Mouse (Mus musculus): ENCODE measurements around the gene Gapvd1.
A peak's percentile ranks its signal among the peaks of the same experiment; 100 is the strongest.
"Not testable (repeated sequence)": the region's sequence is repeated elsewhere in the genome, so short reads cannot be mapped to it uniquely, and the experiment has no call there.

Gene Gapvd1

GRCm38 (mm10) chr2:34762174-34762573, 7.1 kb upstream of the Gapvd1 start:
- no peaks in the 10 kb centered on the region for H3K27me3 ChIP-seq (ENCODE audit: insufficient read depth, low read length)
- H3K9me3 ChIP-seq (ENCODE audit: low read length) = peaks cover 2% of the 10 kb centered on the region; the same call in 1 of the 2 replicates
- TF ChIP-seq POU5F1 (IDR thresholded peaks at IDR 0.05; ENCODE audit: borderline replicate concordance, low read length) (no peak), NANOG (IDR thresholded peaks at IDR 0.05; ENCODE audit: borderline replicate concordance, low read length) (no peak), CTCF (conservative IDR thresholded peaks at IDR 0.05; ENCODE audit: low read length) (no peak)
- no peak overlapping the region for H3K4me3 ChIP-seq (replicated peaks; ENCODE audit: low read length)
- no peaks in the 10 kb centered on the region for H3K36me3 ChIP-seq (ENCODE audit: insufficient read depth, low read length)
- H3K4me1 ChIP-seq (replicated peaks; ENCODE audit: low read depth, low read length) = no peaks in the 10 kb centered on the region

- H3K4me1 ChIP-seq (replicated peaks; ENCODE audit: low read depth, low read length); H3K9me3 ChIP-seq (ENCODE audit: low read length); H3K4me3 ChIP-seq (replicated peaks; ENCODE audit: low read length); H3K36me3 ChIP-seq (ENCODE audit: insufficient read depth, low read length); H3K27me3 ChIP-seq (ENCODE audit: insufficient read depth, low read length): not testable (repeated sequence)
Measured at GRCm38 (mm10) chr2:34761272-34761671, 6.2 kb upstream of the Gapvd1 start.

- peaks cover 19% of the 10 kb centered on the region for H3K4me1 ChIP-seq (replicated peaks; ENCODE audit: low read depth, low read length)
- no peak overlapping the region for H3K4me3 ChIP-seq (replicated peaks; ENCODE audit: low read length)
- no peaks in the 10 kb centered on the region for H3K9me3 ChIP-seq (ENCODE audit: low read length)
- TF ChIP-seq CTCF (conservative IDR thresholded peaks at IDR 0.05; ENCODE audit: low read length) = no peak
- TF ChIP-seq NANOG (IDR thresholded peaks at IDR 0.05; ENCODE audit: borderline replicate concordance, low read length) = no peak
- TF ChIP-seq POU5F1 (IDR thresholded peaks at IDR 0.05; ENCODE audit: borderline replicate concordance, low read length) = no peak
- no peaks in the 10 kb centered on the region for H3K36me3 ChIP-seq (ENCODE audit: insufficient read depth, low read length)
- H3K27me3 ChIP-seq (ENCODE audit: insufficient read depth, low read length) = no peaks in the 10 kb centered on the region
Measured at GRCm38 (mm10) chr2:34757341-34757740, 2.3 kb upstream of the Gapvd1 start.

DNA sequence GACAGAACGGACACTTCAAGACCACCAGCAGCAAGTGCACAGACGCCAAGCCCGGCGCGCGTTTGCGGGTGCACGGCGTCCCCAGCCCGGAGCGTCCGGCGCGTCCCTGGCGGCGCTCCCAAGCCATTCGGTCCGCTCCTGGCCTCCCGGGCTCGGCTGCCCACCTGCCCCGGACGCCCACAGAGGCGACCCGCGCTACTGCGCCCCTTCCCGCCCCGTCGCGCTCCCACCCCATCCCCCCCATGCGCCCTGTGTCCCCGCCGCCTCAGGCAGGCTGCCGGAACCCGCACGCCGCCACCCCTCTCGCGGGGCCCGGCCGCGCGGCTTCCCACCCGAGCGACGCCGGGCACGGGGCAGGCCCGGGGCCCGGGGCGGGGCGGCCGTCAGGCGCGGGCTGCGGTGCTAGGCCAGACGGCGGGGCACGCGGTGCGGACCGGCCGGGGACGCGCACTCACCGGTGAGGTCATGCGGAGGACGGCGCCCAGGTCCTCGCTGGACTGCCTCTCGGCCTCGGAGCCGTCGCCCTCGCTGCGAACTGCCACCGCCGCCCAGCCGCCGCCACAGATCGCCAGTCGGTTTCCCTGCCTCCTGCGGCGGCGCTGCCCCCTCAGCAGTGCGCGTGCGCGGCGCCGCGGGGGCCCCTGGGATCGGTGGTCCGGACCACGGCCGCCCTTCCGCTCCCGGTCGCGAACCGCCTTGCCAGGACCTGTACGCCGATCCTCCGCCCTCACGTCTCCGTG, 1.1 kb downstream of the Gapvd1 start:
- TF ChIP-seq CTCF (conservative IDR thresholded peaks at IDR 0.05; ENCODE audit: low read length) (no peak), NANOG (IDR thresholded peaks at IDR 0.05; ENCODE audit: borderline replicate concordance, low read length) (no peak), POU5F1 (IDR thresholded peaks at IDR 0.05; ENCODE audit: borderline replicate concordance, low read length) (no peak)
- H3K4me3 ChIP-seq (replicated peaks; ENCODE audit: low read length) = peak overlapping the region; percentile 87
- H3K27me3 ChIP-seq (ENCODE audit: insufficient read depth, low read length) = no peaks in the 10 kb centered on the region
- H3K36me3 ChIP-seq (ENCODE audit: insufficient read depth, low read length) = no peaks in the 10 kb centered on the region
- H3K4me1 ChIP-seq (replicated peaks; ENCODE audit: low read depth, low read length) = peaks cover 19% of the 10 kb centered on the region
- no peaks in the 10 kb centered on the region for H3K9me3 ChIP-seq (ENCODE audit: low read length)

GRCm38 (mm10) chr2:34750245-34750644, 4.8 kb downstream of the Gapvd1 start:
- H3K36me3 ChIP-seq (ENCODE audit: insufficient read depth, low read length) = peaks cover 5% of the 10 kb centered on the region; the same call in 1 of the 2 replicates
- H3K9me3 ChIP-seq (ENCODE audit: low read length) = no peaks in the 10 kb centered on the region
- H3K27me3 ChIP-seq (ENCODE audit: insufficient read depth, low read length) = no peaks in the 10 kb centered on the region
- TF ChIP-seq NANOG (IDR thresholded peaks at IDR 0.05; ENCODE audit: borderline replicate concordance, low read length) = no peak
- TF ChIP-seq CTCF (conservative IDR thresholded peaks at IDR 0.05; ENCODE audit: low read length) = no peak
- TF ChIP-seq POU5F1 (IDR thresholded peaks at IDR 0.05; ENCODE audit: borderline replicate concordance, low read length) = no peak
- H3K4me1 ChIP-seq (replicated peaks; ENCODE audit: low read depth, low read length) = peaks cover 12% of the 10 kb centered on the region
- no peak overlapping the region for H3K4me3 ChIP-seq (replicated peaks; ENCODE audit: low read length)

DNA sequence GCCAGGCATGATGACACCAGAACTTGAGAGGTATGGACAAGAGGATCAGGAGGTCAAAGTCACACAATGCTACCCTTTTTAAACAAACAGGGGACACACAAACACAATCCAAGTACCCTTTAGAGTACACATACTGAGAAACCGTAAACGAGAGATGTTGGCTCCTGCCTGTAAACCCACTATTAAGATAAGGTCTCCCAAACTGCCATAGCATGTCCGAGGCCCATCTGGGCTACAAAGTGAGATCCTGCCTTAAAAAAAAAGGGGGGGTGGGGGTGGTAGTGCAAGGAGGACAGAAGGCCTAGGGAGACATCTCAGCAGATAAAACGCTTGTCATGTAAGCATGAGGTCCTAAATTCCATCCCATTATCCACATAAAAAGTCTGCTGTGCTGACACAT, 6.6 kb downstream of the Gapvd1 start:
- peaks cover 8% of the 10 kb centered on the region; the same call in 1 of the 2 replicates for H3K36me3 ChIP-seq (ENCODE audit: insufficient read depth, low read length)
- TF ChIP-seq CTCF (conservative IDR thresholded peaks at IDR 0.05; ENCODE audit: low read length) = no peak
- no peak for TF ChIP-seq NANOG (IDR thresholded peaks at IDR 0.05; ENCODE audit: borderline replicate concordance, low read length)
- no peak for TF ChIP-seq POU5F1 (IDR thresholded peaks at IDR 0.05; ENCODE audit: borderline replicate concordance, low read length)
- H3K9me3 ChIP-seq (ENCODE audit: low read length) = no peaks in the 10 kb centered on the region
- no peaks in the 10 kb centered on the region for H3K27me3 ChIP-seq (ENCODE audit: insufficient read depth, low read length)
- H3K4me3 ChIP-seq (replicated peaks; ENCODE audit: low read length) = no peak overlapping the region
- H3K4me1 ChIP-seq (replicated peaks; ENCODE audit: low read depth, low read length) = peaks cover 9% of the 10 kb centered on the region

DNA sequence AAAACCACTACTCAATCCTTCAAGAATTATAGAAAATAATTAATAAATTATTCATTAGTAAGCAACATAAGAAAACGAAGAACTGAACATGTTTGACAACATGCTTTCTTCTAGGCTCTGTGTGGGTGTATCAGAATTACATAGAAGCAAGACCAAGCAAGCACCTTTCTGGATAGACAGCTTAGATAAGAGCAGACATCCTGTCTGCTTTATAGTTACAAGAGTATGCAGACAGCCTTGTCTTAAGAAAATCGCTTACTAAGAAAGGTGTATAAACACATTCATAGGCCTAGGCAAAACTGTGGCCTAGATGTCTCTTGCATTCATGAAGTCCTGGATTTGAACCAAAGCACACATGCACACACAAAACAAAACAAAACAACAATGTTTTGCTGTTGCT, 9.4 kb downstream of the Gapvd1 start:
- H3K4me1 ChIP-seq (replicated peaks; ENCODE audit: low read depth, low read length) = peaks cover 17% of the 10 kb centered on the region
- H3K4me3 ChIP-seq (replicated peaks; ENCODE audit: low read length) = no peak overlapping the region
- no peaks in the 10 kb centered on the region for H3K27me3 ChIP-seq (ENCODE audit: insufficient read depth, low read length)
- H3K36me3 ChIP-seq (ENCODE audit: insufficient read depth, low read length) = peaks cover 14% of the 10 kb centered on the region
- TF ChIP-seq CTCF (conservative IDR thresholded peaks at IDR 0.05; ENCODE audit: low read length) (no peak), POU5F1 (IDR thresholded peaks at IDR 0.05; ENCODE audit: borderline replicate concordance, low read length) (no peak)
- no peaks in the 10 kb centered on the region for H3K9me3 ChIP-seq (ENCODE audit: low read length)

DNA sequence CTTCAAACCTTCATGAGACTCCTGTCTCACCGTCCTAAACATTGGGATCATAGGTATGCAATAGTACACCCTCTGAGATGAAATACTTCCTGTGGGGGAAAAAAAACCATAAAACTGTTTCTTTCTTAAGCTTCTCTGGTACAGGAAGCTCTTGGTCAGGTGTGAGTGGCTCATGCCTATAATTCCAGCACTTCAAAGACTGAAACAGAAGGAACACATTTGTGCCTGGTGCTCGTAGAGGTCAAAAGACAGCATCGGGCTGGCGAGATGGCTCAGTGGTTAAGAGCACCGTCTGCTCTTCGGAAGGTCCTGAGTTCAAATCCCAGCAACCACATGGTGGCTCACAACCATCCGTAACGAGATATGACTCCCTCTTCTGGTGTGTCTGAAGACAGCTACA, 10.6 kb downstream of the Gapvd1 start:
- peaks cover 17% of the 10 kb centered on the region for H3K4me1 ChIP-seq (replicated peaks; ENCODE audit: low read depth, low read length)
- H3K27me3 ChIP-seq (ENCODE audit: insufficient read depth, low read length) = no peaks in the 10 kb centered on the region
- H3K9me3 ChIP-seq (ENCODE audit: low read length) = no peaks in the 10 kb centered on the region
- peaks cover 14% of the 10 kb centered on the region for H3K36me3 ChIP-seq (ENCODE audit: insufficient read depth, low read length)
- no peak overlapping the region for H3K4me3 ChIP-seq (replicated peaks; ENCODE audit: low read length)
- no peak for TF ChIP-seq POU5F1 (IDR thresholded peaks at IDR 0.05; ENCODE audit: borderline replicate concordance, low read length)
- no peak for TF ChIP-seq NANOG (IDR thresholded peaks at IDR 0.05; ENCODE audit: borderline replicate concordance, low read length)
- TF ChIP-seq CTCF (conservative IDR thresholded peaks at IDR 0.05; ENCODE audit: low read length) = no peak; the same call in 1 of the 2 replicates

DNA sequence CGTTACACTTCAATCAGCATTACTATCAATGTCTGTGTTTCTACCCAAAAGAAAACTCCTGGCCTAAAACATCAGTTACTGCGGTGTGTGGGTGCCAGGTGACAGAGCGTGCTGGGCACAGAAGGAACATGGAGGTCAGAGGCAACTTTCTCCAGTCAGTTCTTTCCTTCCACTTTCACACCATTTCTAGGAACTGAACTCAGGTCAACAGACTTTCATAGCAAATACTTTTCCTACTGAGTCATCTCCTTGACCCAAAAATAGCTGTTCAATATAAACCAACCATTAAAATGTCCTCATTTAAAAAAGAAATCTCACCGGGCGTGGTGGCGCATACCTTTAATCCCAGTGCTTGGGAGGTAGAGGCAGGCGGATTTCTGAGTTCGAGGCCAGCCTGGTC, 12.4 kb downstream of the Gapvd1 start:
- peaks cover 17% of the 10 kb centered on the region for H3K4me1 ChIP-seq (replicated peaks; ENCODE audit: low read depth, low read length)

More for the DNA sequence above, 12.4 kb downstream of the Gapvd1 start:
- H3K27me3 ChIP-seq (ENCODE audit: insufficient read depth, low read length) = no peaks in the 10 kb centered on the region
- H3K36me3 ChIP-seq (ENCODE audit: insufficient read depth, low read length) = peaks cover 14% of the 10 kb centered on the region
- no peaks in the 10 kb centered on the region for H3K9me3 ChIP-seq (ENCODE audit: low read length)
- TF ChIP-seq NANOG (IDR thresholded peaks at IDR 0.05; ENCODE audit: borderline replicate concordance, low read length) (no peak), POU5F1 (IDR thresholded peaks at IDR 0.05; ENCODE audit: borderline replicate concordance, low read length) (no peak), CTCF (conservative IDR thresholded peaks at IDR 0.05; ENCODE audit: low read length) (no peak)
- H3K4me3 ChIP-seq (replicated peaks; ENCODE audit: low read length) = no peak overlapping the region

Data from E14TG2a.4 (cell line).